Mouse (Mus musculus): ENCODE results near the gene Kpna3. TPM values are rescaled to one million over a fixed set of nuclear protein-coding genes. Genes with fewer than 3 reads are reported as not detected.

The Kpna3 gene
- 120 and 129 TPM in 2 replicates for polyA plus RNA-seq (2011; ENCODE audit: insufficient read depth, insufficient read length, low read depth, missing spikeins)

DNA sequence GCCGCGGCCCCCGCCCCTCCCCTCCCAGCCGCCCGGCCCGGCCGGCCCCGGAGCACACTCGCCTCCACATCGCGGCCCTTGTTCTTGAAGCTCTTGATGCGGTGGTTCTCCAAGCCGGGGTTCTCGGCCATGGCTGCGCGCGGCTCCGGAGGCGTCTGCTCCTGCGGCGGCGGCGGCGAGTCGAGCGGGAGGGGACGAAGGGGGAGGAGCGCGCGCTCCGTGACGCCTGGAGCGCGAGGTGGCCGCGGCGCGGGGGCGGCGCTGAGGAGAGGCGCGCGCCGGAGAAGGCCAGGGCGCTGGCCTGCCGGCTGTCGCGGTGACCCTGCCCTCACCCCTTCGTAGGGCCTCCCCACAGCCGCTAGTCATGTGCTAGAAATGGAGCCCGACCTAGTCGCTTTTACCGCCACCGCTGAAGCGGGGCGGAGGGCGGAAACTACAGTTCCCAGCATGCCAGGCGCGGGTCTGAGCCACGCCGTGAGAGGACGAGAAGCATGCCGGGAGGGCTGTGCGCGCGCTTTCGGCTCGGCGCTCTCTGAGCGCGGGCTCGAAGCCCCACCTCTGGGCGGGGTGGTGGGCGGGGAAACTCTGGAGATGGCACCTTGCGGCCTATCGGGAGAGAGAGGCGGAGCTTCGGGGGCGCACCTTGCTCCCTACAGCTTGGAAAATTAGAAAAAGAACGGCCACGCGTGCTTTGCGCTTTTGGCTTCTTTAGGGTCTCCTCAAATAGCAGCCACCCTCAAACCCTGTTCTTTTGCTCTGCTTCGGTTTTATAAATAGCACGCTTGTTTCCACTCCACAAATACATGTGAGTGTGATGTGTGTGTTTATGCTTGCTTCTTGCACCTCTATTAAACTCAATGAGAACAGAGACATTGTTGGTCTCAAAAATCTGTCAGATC is at the start of gene Kpna3:
Gene Kpna3, minus strand, starts transcription at position 214 of the 899 bp plus-strand sequence.
- no peaks in the 10 kb centered on the region for H3K36me3 ChIP-seq (ENCODE audit: control insufficient read depth, insufficient read depth, low read length, poor library complexity, severe bottlenecking)
- peak within 1 kb of the TSS; percentile 99 for H3K9ac ChIP-seq (ENCODE audit: low read depth, poor library complexity, severe bottlenecking)
- H3K9me3 ChIP-seq (replicated peaks; ENCODE audit: control insufficient read depth, insufficient read depth, low read length, poor library complexity, severe bottlenecking), result no peaks in the 10 kb centered on the region
- no peaks in the 10 kb centered on the region for H3K27me3 ChIP-seq (ENCODE audit: control insufficient read depth, insufficient read depth, low read length, poor library complexity, severe bottlenecking)
- H3K27ac ChIP-seq (ENCODE audit: insufficient read depth, low read length), result 0 out of 2 replicates have a peak within 1 kb of the TSS, but pooled peaks have one; percentile 47
- peaks cover 1% of the 10 kb centered on the region for H3K4me1 ChIP-seq (ENCODE audit: control insufficient read depth, insufficient read depth, low read length)
- no peak for TF ChIP-seq CTCF (IDR thresholded peaks at IDR 0.05; ENCODE audit: low read depth, low read length)
- peak; percentile 31 for TF ChIP-seq POLR2A (IDR thresholded peaks at IDR 0.05; ENCODE audit: insufficient read depth, low read length)
- peak within 1 kb of the TSS; percentile 94 for H3K4me3 ChIP-seq (ENCODE audit: low read depth, low read length)

DNA sequence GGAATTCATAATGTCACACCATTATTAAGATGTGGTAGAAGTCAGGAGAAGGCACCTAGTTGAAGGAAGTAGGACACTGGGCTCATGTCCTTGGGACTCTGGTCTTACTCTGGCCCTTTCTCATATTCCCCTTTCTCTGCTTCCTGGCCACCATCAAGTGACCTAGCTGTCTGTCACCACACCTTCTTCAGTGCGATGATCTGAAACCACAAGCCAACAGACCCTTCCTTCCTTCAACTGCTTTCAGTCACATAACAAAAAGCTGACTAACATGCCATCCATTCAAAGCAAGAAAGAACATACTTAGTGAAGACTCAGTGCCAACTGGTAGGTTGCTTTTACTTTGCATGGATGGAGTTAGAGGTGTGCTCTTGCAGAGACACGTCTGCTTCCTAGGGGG is 20.7 kb upstream of the Kpna3 start:
- H3K9me3 ChIP-seq (replicated peaks; ENCODE audit: control insufficient read depth, insufficient read depth, low read length, poor library complexity, severe bottlenecking), result no peaks in the 10 kb centered on the region
- no peaks in the 10 kb centered on the region for H3K4me1 ChIP-seq (ENCODE audit: control insufficient read depth, insufficient read depth, low read length)
- no peak overlapping the region for H3K4me3 ChIP-seq (ENCODE audit: low read depth, low read length)
- TF ChIP-seq POLR2A (IDR thresholded peaks at IDR 0.05; ENCODE audit: insufficient read depth, low read length) (no peak), CTCF (IDR thresholded peaks at IDR 0.05; ENCODE audit: low read depth, low read length) (no peak), EP300 (IDR thresholded peaks at IDR 0.05; ENCODE audit: insufficient read depth, low read depth, low read length) (no peak)
- no peaks in the 10 kb centered on the region for H3K36me3 ChIP-seq (ENCODE audit: control insufficient read depth, insufficient read depth, low read length, poor library complexity, severe bottlenecking)
- H3K9ac ChIP-seq (ENCODE audit: low read depth, poor library complexity, severe bottlenecking), result no peak overlapping the region
- no peaks in the 10 kb centered on the region for H3K27me3 ChIP-seq (ENCODE audit: control insufficient read depth, insufficient read depth, low read length, poor library complexity, severe bottlenecking)
- no peak overlapping the region for H3K27ac ChIP-seq (ENCODE audit: insufficient read depth, low read length)

DNA sequence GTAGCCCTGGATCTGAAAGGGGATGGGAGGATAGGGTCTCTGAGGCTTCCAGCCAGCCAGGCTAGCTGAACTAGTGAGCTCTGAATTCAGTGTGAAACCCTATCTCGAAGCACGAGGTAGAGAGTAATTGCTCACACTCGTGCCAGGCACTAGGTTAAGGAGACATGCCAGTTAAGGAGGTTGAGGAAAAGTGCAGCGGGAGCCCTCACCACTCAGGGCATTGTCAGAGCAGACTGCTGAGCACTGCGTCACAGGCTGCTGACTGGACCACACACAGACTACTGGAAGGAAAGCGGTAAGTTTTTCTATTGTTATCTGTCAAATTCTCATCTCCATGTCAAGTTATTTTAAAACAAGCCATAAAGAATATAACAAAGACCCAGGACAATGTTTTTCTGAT is 17.8 kb upstream of the Kpna3 start:
- H3K4me3 ChIP-seq (ENCODE audit: low read depth, low read length), result no peak overlapping the region
- no peak overlapping the region for H3K27ac ChIP-seq (ENCODE audit: insufficient read depth, low read length)
- TF ChIP-seq POLR2A (IDR thresholded peaks at IDR 0.05; ENCODE audit: insufficient read depth, low read length) (no peak), EP300 (IDR thresholded peaks at IDR 0.05; ENCODE audit: insufficient read depth, low read depth, low read length) (no peak), CTCF (IDR thresholded peaks at IDR 0.05; ENCODE audit: low read depth, low read length) (no peak)
- H3K9me3 ChIP-seq (replicated peaks; ENCODE audit: control insufficient read depth, insufficient read depth, low read length, poor library complexity, severe bottlenecking), result no peaks in the 10 kb centered on the region
- no peaks in the 10 kb centered on the region for H3K4me1 ChIP-seq (ENCODE audit: control insufficient read depth, insufficient read depth, low read length)
- no peaks in the 10 kb centered on the region for H3K36me3 ChIP-seq (ENCODE audit: control insufficient read depth, insufficient read depth, low read length, poor library complexity, severe bottlenecking)
- H3K9ac ChIP-seq (ENCODE audit: low read depth, poor library complexity, severe bottlenecking), result no peak overlapping the region
- no peaks in the 10 kb centered on the region for H3K27me3 ChIP-seq (ENCODE audit: control insufficient read depth, insufficient read depth, low read length, poor library complexity, severe bottlenecking)

DNA sequence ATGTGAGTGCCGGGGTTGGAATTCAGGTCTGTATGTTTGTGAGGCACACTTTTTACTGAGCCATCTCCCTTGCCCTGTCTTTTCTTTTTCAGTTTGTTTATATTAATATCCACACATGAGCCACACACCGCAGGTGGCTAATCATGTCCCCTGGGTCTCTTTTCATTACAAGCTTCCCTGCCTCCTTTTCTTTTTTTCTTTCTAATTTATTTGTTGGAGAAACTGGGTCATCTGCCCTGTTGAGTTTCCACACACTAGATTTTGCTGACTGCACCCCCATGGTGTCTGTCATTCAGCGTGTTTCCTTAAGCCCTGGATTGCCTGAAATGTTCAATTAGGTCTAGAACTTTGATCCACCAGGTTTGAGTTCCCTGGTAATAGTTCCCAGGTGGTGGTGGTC is 15.9 kb upstream of the Kpna3 start:
- Histone ChIP-seq H3K36me3 (ENCODE audit: control insufficient read depth, insufficient read depth, low read length, poor library complexity, severe bottlenecking) (no peaks in the 10 kb centered on the region), H3K4me3 (ENCODE audit: low read depth, low read length) (no peak overlapping the region), H3K4me1 (ENCODE audit: control insufficient read depth, insufficient read depth, low read length) (no peaks in the 10 kb centered on the region), H3K9ac (ENCODE audit: low read depth, poor library complexity, severe bottlenecking) (no peak overlapping the region), H3K27ac (ENCODE audit: insufficient read depth, low read length) (no peak overlapping the region), H3K27me3 (ENCODE audit: control insufficient read depth, insufficient read depth, low read length, poor library complexity, severe bottlenecking) (no peaks in the 10 kb centered on the region), H3K9me3 (replicated peaks; ENCODE audit: control insufficient read depth, insufficient read depth, low read length, poor library complexity, severe bottlenecking) (no peaks in the 10 kb centered on the region)
- TF ChIP-seq POLR2A (IDR thresholded peaks at IDR 0.05; ENCODE audit: insufficient read depth, low read length) (no peak), CTCF (IDR thresholded peaks at IDR 0.05; ENCODE audit: low read depth, low read length) (no peak), EP300 (IDR thresholded peaks at IDR 0.05; ENCODE audit: insufficient read depth, low read depth, low read length) (no peak)

DNA sequence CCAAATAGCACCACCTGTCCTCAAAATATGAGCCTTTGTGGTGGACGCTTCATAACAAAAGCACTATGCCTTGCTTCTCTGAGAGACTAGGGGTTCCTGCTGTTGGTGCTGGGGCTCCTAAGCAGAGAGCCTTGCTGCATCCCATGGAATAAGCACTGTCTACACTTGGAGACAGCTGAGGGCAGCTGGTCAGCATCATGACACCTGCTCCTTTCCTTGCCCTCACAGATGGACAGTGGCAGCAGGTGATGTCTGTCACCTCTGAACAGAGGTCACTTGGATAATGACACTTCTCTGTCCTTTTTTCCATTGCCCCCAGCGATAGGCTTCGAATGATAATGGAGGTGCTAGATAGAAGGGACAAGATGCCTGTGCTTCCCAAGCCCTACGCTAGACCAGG is 13.4 kb upstream of the Kpna3 start:
- no peak overlapping the region for H3K4me3 ChIP-seq (ENCODE audit: low read depth, low read length)
- no peaks in the 10 kb centered on the region for H3K27me3 ChIP-seq (ENCODE audit: control insufficient read depth, insufficient read depth, low read length, poor library complexity, severe bottlenecking)
- no peak overlapping the region for H3K27ac ChIP-seq (ENCODE audit: insufficient read depth, low read length)
- TF ChIP-seq CTCF (IDR thresholded peaks at IDR 0.05; ENCODE audit: low read depth, low read length), result no peak
- no peak for TF ChIP-seq EP300 (IDR thresholded peaks at IDR 0.05; ENCODE audit: insufficient read depth, low read depth, low read length)
- no peak for TF ChIP-seq POLR2A (IDR thresholded peaks at IDR 0.05; ENCODE audit: insufficient read depth, low read length)
- H3K4me1 ChIP-seq (ENCODE audit: control insufficient read depth, insufficient read depth, low read length), result no peaks in the 10 kb centered on the region
- H3K9me3 ChIP-seq (replicated peaks; ENCODE audit: control insufficient read depth, insufficient read depth, low read length, poor library complexity, severe bottlenecking), result no peaks in the 10 kb centered on the region
- no peaks in the 10 kb centered on the region for H3K36me3 ChIP-seq (ENCODE audit: control insufficient read depth, insufficient read depth, low read length, poor library complexity, severe bottlenecking)
- H3K9ac ChIP-seq (ENCODE audit: low read depth, poor library complexity, severe bottlenecking), result no peak overlapping the region

DNA sequence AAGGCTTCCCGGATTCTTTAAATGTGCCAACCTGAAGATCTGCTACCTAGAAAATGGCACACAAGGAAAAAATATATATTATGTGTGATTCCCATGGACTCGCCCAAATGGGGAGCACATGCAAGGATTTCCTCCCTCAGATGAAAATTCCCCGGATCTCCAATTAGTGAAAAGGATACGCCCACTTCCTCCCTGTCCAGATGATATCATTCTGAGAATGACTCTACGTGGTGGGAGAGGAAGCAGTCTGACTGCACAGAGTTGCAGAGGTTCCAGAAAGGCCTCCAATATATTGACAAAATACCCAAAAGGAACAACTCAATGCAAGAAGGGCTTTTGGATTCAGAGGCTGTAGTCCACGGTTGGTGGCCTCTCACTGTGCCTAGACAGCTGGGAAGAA is 12.8 kb upstream of the Kpna3 start:
- no peak for TF ChIP-seq POLR2A (IDR thresholded peaks at IDR 0.05; ENCODE audit: insufficient read depth, low read length)
- no peak for TF ChIP-seq CTCF (IDR thresholded peaks at IDR 0.05; ENCODE audit: low read depth, low read length)
- TF ChIP-seq EP300 (IDR thresholded peaks at IDR 0.05; ENCODE audit: insufficient read depth, low read depth, low read length), result no peak
- Histone ChIP-seq H3K27me3 (ENCODE audit: control insufficient read depth, insufficient read depth, low read length, poor library complexity, severe bottlenecking) (no peaks in the 10 kb centered on the region), H3K9ac (ENCODE audit: low read depth, poor library complexity, severe bottlenecking) (no peak overlapping the region), H3K4me3 (ENCODE audit: low read depth, low read length) (no peak overlapping the region), H3K27ac (ENCODE audit: insufficient read depth, low read length) (no peak overlapping the region), H3K9me3 (replicated peaks; ENCODE audit: control insufficient read depth, insufficient read depth, low read length, poor library complexity, severe bottlenecking) (no peaks in the 10 kb centered on the region), H3K4me1 (ENCODE audit: control insufficient read depth, insufficient read depth, low read length) (no peaks in the 10 kb centered on the region), H3K36me3 (ENCODE audit: control insufficient read depth, insufficient read depth, low read length, poor library complexity, severe bottlenecking) (no peaks in the 10 kb centered on the region)

All from ES-Bruce4 (cell line).